Mouse (Mus musculus) heart, adult 2 months (tissue): ENCODE results near the gene Ppp6r3.

Source experiments
- CTCF ChIP-seq: fragments of 200-600 bp; IDR thresholded peaks from 2 replicates; pipeline ENCODE4 v1.8.1; 2022; ENCODE audit warnings: antibody characterized with exemption, mild to moderate bottlenecking, moderate library complexity
- EP300 ChIP-seq: fragments of 200-500 bp; IDR thresholded peaks from 2 replicates; pipeline ENCODE4 v1.6.1; 2011; ENCODE audit warnings: low read depth, low read length, control low read depth; ENCODE audit not compliant: insufficient read depth
- POLR2A ChIP-seq: fragments of 200-500 bp; IDR thresholded peaks from 2 replicates; pipeline ENCODE4 v1.6.1; 2011; ENCODE audit warnings: mild to moderate bottlenecking, low read depth, low read length, control low read depth; ENCODE audit not compliant: insufficient read depth

- no peak for TF ChIP-seq EP300
- no peak for TF ChIP-seq POLR2A
- TF ChIP-seq CTCF = no peak
These were observed 92.7 kb downstream of the Ppp6r3 start for GRCm38 (mm10) chr19:3482831-3483230.
